Mouse (Mus musculus): ENCODE measurements at regions not wholly inside any gene's neighbourhood (a gene's known extent, or its start where the extent isn't known, plus 50 kb on each side); places are given as distances from the start of the nearest gene placed in this dataset.

GRCm38 (mm10) chr13:34824157-34824556, 50.9 kb upstream of the Prpf4b start:
- Histone ChIP-seq H3K4me3 (replicated peaks; ENCODE audit: low read length) (no peak overlapping the region), H3K36me3 (ENCODE audit: insufficient read depth, low read length) (no peaks in the 10 kb centered on the region)
- TF ChIP-seq POU5F1 (IDR thresholded peaks at IDR 0.05; ENCODE audit: borderline replicate concordance, low read length) (no peak), NANOG (IDR thresholded peaks at IDR 0.05; ENCODE audit: borderline replicate concordance, low read length) (no peak), CTCF (conservative IDR thresholded peaks at IDR 0.05; ENCODE audit: low read length) (no peak)

More at GRCm38 (mm10) chr13:34824157-34824556, 50.9 kb upstream of the Prpf4b start:
- peaks cover 27% of the 10 kb centered on the region for H3K4me1 ChIP-seq (replicated peaks; ENCODE audit: low read depth, low read length)
- H3K27me3 ChIP-seq (ENCODE audit: insufficient read depth, low read length) = no peaks in the 10 kb centered on the region
- peaks cover 12% of the 10 kb centered on the region for H3K9me3 ChIP-seq (ENCODE audit: low read length)
